Mouse (Mus musculus) A20 (cell line): Measurements from ENCODE around the gene Tet3.
A peak's percentile ranks its signal among the peaks of the same experiment; 100 is the strongest.

ENCODE experiments used
- DNase-seq: peaks from one replicate; pipeline ENCODE4 v3.0.0-alpha.2; 2011; ENCODE audit warnings: low read depth, low spot score

Gene Tet3

DNA sequence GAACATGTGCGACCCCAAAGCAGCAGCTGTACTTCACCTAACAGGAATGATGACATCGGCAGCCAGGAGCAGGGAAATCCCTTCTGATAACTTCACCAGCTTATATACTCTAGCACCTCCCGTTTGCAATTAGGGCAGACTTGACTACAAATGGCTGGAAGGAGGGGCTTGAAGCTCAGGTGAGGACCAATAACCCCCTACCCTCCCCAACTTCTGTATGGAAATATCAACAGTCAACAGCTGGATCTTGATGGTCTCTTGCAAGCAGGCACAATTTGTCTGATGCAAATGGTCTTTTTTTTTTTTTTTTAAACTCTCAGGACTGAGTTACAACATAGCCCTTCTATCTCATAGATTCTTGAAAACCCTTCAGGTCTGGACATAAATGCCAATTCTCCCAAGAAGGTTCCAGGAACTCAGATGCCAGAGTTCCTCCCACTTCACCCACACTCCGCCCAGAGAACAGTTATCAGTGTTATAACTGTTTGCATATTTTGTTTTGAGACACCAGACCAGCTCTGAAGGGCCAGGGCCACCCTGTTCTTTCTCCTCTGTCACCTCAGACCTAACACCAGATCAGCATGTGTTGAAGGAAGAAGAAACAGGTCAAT is at the start of gene Tet3:
Gene Tet3 (minus strand): TSS at position 51 of the 611 bp plus-strand sequence.
- no peak for DNase-seq

GRCm38 (mm10) chr6:83507168-83507546 is 48.3 kb upstream of the Tet3 start:
- DNase-seq = no peak

DNA sequence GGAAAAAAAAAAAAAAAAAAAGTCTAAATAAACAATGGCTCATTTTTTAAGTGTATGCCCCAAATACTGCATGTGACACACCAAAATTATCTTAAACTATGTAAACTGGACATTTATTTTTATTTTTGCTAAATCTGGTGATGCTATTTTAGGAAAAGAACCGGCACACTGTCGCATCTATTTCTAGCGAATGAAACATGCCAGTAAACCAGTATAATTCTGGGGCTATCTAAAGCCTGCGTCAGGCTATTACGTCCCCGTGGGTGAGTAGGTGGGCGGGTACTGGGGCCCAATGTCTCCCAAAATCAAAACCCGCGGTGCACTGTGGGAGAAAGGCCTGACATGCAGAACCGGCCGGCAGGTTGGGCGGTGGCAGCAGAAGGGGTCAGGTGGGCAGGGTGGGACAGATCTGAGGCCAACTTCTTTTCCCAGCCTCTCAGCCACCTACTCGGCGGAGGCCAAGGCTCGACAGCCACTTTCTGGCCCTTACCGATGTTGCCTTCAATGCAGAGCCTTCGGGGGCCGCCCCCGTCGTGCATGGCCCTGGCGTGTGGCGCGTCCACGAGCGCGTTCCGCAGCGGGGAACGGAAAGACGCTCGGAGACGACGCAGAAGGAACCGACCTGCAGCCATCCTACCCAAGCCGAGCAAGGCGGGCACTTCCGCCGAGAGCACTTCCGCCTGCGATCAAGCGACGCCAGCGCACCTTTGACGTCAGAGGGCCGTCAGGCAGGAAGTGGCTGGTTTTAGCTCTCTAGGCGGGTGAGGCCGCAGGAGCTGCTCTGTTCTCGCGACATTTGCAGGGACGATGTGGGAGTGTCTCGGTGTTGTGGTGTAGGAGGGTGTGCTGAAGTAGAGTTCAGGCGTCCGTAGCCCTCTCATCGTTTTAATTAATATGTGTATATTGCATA is 47.6 kb upstream of the Tet3 start, which contains the start of gene Dguok:
Gene Dguok (minus strand): TSS at position 712 of the 910 bp plus-strand sequence.
- peak; percentile 94 for DNase-seq

- DNase-seq = no peak
Observed at GRCm38 (mm10) chr6:83505554-83505953, 46.7 kb upstream of the Tet3 start.

DNA sequence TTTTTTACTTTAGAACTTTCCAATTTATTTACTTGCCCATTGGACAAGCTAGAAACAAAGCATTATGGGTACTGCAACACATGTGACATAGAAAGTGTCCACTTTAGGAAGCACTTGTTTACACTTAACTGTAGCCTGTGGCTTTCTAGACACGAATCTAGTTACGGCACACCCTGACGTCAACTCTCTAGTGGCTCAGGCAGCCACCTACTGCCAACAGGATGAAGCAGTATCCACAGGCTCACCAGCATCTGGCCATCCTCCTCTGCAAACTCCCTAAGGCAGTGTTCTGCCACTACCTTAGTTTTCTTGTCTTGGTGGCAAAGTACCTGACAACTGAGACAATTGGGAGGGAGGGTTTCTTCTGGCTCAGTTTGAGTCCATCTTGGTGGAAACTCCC is 44.5 kb upstream of the Tet3 start:
- no peak for DNase-seq

- DNase-seq = no peak
Observed at GRCm38 (mm10) chr6:83502656-83503055, 43.8 kb upstream of the Tet3 start.

DNA sequence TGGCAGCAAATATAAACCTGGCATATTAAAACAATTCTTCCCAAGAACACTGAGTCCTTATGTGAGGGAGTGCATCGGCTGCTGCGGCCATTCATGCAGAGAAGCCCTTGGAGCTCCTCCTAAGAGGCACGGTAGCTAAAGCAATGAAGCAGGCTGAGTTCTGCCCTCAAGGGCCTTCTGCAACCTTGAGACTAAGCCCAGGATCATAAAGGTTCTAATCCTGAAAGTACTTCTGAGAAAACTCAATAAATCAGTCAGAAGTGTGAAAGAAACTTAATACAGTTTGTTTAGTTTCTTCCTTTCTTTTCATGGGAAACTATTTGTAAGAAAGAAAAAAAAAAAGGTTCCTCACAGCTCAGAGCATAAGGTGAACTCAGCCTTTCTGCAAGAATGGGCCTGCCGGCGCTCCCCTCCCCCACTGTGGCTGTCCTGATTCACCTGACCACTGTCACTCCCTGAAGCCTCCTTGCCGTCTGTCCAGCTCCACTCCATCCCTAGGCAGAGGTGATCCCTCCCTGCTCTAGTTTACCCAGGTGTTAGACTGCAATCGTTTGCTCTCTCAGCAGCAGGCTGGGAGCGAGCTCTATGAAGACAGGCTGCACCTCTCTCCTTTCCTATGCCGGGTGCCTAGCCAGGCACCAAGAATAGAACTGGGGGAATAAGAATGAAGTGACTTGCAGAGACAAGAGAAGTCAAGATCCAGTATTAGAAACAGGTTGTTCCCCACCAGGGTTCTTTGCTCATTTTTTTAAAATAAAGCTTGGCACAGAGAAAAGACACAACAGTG is 42.8 kb upstream of the Tet3 start:
- DNase-seq = no peak

DNA sequence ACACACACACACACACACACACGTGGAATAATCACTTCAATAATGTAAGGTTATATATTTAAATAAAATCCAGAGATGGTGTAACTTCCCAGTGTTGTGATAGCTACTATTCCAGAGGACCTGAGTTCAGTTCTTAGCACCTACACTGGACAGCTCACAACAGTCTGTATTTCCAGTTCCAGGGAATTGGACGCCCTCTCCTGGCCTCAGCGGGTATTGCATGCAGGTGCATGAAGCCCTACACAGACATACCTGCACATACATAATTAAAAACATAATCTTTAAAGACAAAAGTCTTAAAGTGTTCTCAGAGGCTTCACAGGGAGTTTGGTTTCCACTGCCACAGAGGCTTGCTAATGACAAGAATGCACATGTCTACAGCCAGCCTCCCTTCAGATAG is 41.6 kb upstream of the Tet3 start:
- no peak for DNase-seq

DNA sequence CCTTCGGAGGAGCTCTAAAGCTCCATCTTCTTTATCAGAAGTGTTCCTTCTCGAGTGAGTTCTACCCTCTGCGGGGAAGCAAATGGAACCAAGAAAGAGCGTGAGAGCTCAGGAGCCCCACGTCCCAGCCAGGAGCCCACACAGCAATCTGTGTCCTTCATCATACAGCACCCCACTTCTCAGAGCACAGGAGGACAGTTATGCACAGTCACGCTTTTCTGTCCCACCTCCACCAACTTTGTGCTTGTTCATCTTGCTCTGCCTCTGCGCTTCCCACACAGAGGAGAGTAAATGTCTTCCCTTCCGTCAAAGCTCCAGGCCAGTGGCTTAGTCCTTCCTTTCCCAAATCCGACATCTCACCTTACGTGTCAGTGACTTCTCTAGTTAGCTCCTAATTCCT is 40.2 kb upstream of the Tet3 start:
- no peak for DNase-seq

- no peak for DNase-seq
Observed at GRCm38 (mm10) chr6:83496753-83497710, 38.1 kb upstream of the Tet3 start.

- DNase-seq = no peak
Observed at GRCm38 (mm10) chr6:83496009-83496752, 37.3 kb upstream of the Tet3 start.

DNA sequence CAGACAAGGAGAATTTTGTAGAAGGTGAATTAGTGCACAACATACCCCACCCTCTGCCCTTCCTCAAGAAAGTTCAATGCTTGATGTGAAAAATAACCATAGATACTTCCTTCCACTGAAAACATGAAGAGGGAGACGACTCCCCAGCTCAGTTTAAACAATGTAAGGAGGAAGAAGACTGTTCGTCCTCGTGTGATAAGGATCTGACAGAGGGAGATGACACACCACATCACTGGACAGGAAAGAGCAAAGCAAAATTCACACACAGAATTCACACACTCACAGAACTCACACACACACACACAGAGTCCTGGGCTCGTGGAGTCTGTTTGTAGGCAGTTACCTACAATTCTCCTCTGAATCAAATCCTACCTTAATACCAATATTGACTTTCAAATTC is 31.7 kb upstream of the Tet3 start:
- DNase-seq = no peak

DNA sequence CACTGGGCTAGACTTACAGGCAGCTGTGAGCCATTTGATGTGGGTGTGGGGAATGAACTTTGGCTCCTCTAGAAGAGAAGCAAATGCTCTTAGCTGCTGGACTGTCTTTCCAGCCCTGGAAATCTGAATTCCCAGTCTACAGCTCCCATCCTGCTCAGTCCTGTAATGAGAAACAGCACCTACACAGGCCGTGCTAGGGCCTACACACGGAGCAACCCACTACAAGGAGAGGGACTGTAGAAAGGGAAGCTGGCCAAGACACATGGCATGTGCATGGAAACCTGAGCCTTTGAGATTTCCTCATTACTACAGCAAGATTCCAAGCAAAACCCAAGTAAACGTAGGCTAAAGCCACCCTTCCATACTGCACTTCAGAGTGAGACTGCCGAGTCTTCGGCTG is 29.3 kb upstream of the Tet3 start:
- DNase-seq = no peak

DNA sequence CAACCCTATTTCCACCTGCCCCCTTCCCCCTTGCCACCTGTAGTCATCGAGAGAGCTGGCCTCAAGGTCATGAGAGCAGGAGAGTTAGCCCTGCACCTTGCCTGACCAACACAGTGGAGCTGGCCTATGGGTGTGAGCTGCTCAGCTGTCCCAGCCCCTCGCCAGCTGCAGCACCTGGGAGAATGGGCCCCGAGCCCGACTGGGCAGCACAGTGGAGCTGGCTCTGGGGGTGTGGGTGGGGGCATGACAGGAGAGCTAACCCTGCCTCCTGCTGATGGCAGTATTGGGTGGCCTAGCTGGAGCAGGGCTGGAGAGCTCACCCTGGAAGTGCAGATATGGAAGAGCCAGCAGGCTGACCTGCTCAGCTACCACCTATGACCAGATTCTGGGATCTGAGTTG is 28.4 kb upstream of the Tet3 start:
- no peak for DNase-seq

DNA sequence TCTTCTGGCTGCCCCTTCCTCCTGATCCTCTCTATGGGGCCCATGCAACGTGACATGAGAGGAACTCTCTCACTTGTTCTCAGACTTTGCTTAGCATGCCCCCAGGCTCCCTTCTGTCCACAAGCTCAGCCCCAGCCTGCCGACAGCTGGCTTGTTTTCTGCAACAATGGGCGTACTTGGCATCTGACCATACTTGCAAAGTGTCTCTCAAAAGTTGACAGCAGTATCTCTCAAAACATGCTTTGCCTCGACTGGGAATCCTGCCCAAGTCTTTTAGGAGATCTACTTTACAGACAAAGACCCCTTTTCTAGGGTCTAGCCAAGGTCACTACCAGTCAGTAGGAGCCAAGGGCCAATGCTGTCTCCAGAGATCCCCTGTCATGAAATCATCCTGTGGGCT is 27.0 kb upstream of the Tet3 start:
- no peak for DNase-seq

- DNase-seq = no peak
Observed at GRCm38 (mm10) chr6:83483776-83484175, 24.9 kb upstream of the Tet3 start.

DNA sequence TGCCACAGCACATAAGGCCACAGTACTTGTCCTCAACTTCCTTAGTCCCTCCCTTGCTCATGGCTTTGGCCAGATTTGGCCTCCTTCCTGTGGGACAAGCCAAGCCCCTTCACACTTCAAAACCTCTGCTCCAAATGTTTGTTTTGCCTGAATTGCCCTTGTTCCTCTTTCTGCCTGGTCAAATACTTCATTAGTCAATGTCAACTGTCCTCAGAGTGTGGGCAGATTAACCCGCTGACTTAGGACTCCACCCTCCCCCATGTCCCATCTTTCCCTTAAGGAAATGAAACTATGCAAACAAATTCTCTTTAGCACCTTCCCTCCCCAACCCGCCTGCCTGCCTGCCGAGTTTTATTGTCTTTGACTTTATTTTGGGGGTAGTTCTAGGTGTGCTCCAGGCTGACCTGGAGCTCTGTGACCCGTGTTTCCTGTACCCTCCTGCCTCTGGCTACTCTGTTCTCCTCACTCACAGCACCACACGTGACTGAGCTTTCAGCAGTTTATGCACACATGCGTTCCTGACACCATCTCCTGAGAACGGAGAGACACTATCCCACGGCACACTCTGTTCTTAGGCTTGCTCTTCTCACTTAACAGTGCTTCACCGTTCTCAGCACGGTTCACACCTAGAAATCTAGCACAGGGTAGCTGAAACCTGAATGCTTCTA is 23.7 kb upstream of the Tet3 start:
- DNase-seq = peak; percentile 88

DNA sequence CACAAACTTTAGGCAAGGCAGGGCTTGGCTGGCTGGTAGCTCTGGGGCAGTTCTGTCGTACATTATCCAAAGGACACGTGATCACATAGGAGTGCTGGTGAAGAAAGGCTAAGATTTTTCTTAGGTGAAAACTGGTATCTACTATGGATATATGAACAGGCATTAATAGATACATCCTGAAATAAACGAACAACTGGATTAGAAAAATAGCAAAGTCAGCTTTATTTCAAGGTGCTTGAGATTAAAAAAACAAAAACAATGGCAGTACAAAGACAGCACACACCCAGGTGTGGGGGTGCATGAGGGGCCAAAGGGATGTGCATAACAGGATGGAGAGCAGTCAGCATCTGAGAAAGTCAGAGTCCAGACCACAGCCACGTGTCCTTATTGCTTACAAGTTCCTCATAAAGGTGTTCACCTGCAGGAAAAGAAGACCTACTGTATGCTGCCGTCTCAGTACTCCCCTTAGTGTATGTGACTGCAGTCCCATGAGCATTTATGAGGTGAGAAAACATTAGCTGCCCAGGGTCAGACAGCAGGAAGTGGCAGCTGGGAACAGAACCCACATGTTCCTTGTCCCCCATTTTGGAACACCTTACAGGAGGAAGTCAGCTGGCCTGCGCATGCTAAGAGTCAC is 21.3 kb upstream of the Tet3 start:
- DNase-seq = peak; percentile 46

DNA sequence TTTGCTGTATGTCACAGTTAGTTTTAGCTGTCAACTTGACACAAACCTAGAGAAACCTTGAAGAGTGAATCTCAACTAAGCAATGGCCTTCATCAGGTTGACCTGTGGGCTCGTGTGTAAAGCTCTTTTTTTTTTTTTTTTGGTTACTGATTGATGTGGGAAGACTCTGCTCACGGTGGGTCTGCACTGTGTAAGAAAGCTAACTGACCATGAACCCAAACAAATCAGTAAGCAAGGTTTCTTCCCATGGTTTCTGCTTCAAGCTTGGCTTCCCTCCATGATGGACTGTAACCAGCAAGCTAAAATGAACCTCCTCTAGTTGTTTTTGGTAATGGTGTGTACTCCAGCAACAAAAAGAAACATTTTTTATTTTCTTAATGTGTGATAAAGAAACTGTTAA is 20.3 kb upstream of the Tet3 start:
- no peak for DNase-seq
